Comparison of ENCODE assay signal across 8 mouse cellular contexts in genomic region chr2:73925089-73925488, GRCm38 (mm10). TPM values are rescaled to one million over a fixed set of nuclear protein-coding genes. Genes with fewer than 3 reads are reported as not detected.
DNase-seq lines count a peak whose midpoint lies in the region; ATAC-seq and TF ChIP-seq lines count a peak whose summit lies in the region.

No protein-coding gene starts in this region.

- no peak overlapping the region for H3K4me2 ChIP-seq in CH12.LX (ENCODE audit: insufficient read depth, low read depth, poor library complexity, severe bottlenecking)
- H3K4me2 ChIP-seq in embryonic facial prominence, embryonic 13.5 days: no peak overlapping the region
- no peak overlapping the region for H3K4me2 ChIP-seq in lung, embryonic 16.5 days (ENCODE audit: low read depth, low read length)

- no peak for TF ChIP-seq POLR2A in CH12.LX (IDR thresholded peaks at IDR 0.05; ENCODE audit: low read depth, low read length)

- dilution Hi-C loops in CH12.LX (cut with MboI; ENCODE audit: extremely low pct_ligation_motif_present, extremely low pct_unique_long_range_greater_than_20kb, low sequenced_read_pairs): no loop called here

- intact Hi-C loops in heart, postnatal 10 days (cut with DNase I): no loop called here

- 0 out of 2 replicates have a peak, but pooled peaks have one; percentile 48 for ATAC-seq in embryonic facial prominence, embryonic 13.5 days (ENCODE audit: insufficient number of reproducible peaks, insufficient read depth, low FRiP score, low TSS enrichment, low read depth)
- ATAC-seq in lung, embryonic 16.5 days (ENCODE audit: low read depth): peak; percentile 89

- 14% methylated on average over 5 of the region's 5 CpGs for WGBS in embryonic facial prominence, embryonic 13.5 days
- WGBS in lung, embryonic 16.5 days: 10% methylated on average over 5 of the region's 5 CpGs

- no peaks in the 10 kb centered on the region for H3K9me3 ChIP-seq in CH12.LX (replicated peaks; ENCODE audit: low read length)
- H3K9me3 ChIP-seq in embryonic facial prominence, embryonic 13.5 days: 0 out of 2 replicates have a peak, but pooled peaks cover 2% of the 10 kb centered on the region
- H3K9me3 ChIP-seq in lung, embryonic 16.5 days (ENCODE audit: control insufficient read depth, low read length): no peaks in the 10 kb centered on the region

- H3K27me3 ChIP-seq in CH12.LX (replicated peaks): no peaks in the 10 kb centered on the region
- no peaks in the 10 kb centered on the region for H3K27me3 ChIP-seq in embryonic facial prominence, embryonic 13.5 days
- no peaks in the 10 kb centered on the region for H3K27me3 ChIP-seq in lung, embryonic 16.5 days (ENCODE audit: control insufficient read depth, insufficient read depth, low read depth, low read length)

- in situ Hi-C loops in CH12.LX (cut with MboI; ENCODE audit: low pct_ligation_motif_present, low pct_unique_long_range_greater_than_20kb, low sequenced_read_pairs): no loop called here

- peak; percentile 10 to 72; a peak in 2 of 4 replicates for TF ChIP-seq CTCF in CH12.LX (conservative IDR thresholded peaks at IDR 0.05 in 1 of 2, IDR thresholded peaks at IDR 0.05 in 1 of 2; ENCODE audit: low read depth in 2 of 2, low read length in 2 of 2)
- TF ChIP-seq CTCF in layer of hippocampus, adult 2 months (conservative IDR thresholded peaks at IDR 0.05): peak; percentile 80

- peak; percentile 73 for TF ChIP-seq RAD21 in CH12.LX (IDR thresholded peaks at IDR 0.05; ENCODE audit: low read depth, low read length)

- no peak overlapping the region for H3K9ac ChIP-seq in CH12.LX (ENCODE audit: insufficient read depth, low read depth)
- H3K9ac ChIP-seq in embryonic facial prominence, embryonic 13.5 days: no peak overlapping the region
- no peak overlapping the region for H3K9ac ChIP-seq in lung, embryonic 16.5 days (ENCODE audit: low read length)

- H3K79me2 ChIP-seq in CH12.LX (replicated peaks; ENCODE audit: control insufficient read depth, extremely low read depth, insufficient read depth, poor library complexity, severe bottlenecking): no peaks in the 10 kb centered on the region

- H3K36me3 ChIP-seq in CH12.LX (replicated peaks in 1 of 2; ENCODE audit: control insufficient read depth in 1 of 2, insufficient read depth in 1 of 2, low read length in 1 of 2): no peaks in the 10 kb centered on the region
- no peaks in the 10 kb centered on the region for H3K36me3 ChIP-seq in embryonic facial prominence, embryonic 13.5 days
- no peaks in the 10 kb centered on the region for H3K36me3 ChIP-seq in lung, embryonic 16.5 days (ENCODE audit: control insufficient read depth, insufficient read depth, low read length)

- H3K4me3 ChIP-seq in CH12.LX (replicated peaks in 1 of 3; ENCODE audit: low read depth in 2 of 3, low read length in 2 of 3, poor library complexity in 1 of 3): no peak overlapping the region
- no peak overlapping the region for H3K4me3 ChIP-seq in embryonic facial prominence, embryonic 13.5 days
- no peak overlapping the region for H3K4me3 ChIP-seq in layer of hippocampus, adult 2 months
- no peak overlapping the region for H3K4me3 ChIP-seq in lung, embryonic 16.5 days (ENCODE audit: low read length)

- H3K27ac ChIP-seq in CH12.LX (ENCODE audit: insufficient read depth, low read depth): no peak overlapping the region
- no peak overlapping the region for H3K27ac ChIP-seq in embryonic facial prominence, embryonic 13.5 days
- H3K27ac ChIP-seq in layer of hippocampus, adult 2 months: no peak overlapping the region
- H3K27ac ChIP-seq in lung, embryonic 16.5 days (ENCODE audit: low read length): no peak overlapping the region

- DNase-seq in CH12.LX (ENCODE audit: extremely low read depth): peak; percentile 40
- peak; percentile 92 for DNase-seq in adrenal gland, postnatal 14 days
- DNase-seq in heart, postnatal 10 days: peak; percentile 59 to 70
- DNase-seq in layer of hippocampus, adult 2 months (ENCODE audit: low spot score in 2 of 2): peak; percentile 86 to 88
- DNase-seq in retina, adult 2 months (ENCODE audit: low read depth, low spot score): peak; percentile 25
- no peak for DNase-seq in c-Kit-positive CD71-positive TER-119-positive erythroid progenitor cells, embryonic 14.5 days (ENCODE audit: low spot score)

- no peak for TF ChIP-seq EP300 in CH12.LX (IDR thresholded peaks at IDR 0.05; ENCODE audit: low read length)

- H3K4me1 ChIP-seq in CH12.LX (ENCODE audit: control insufficient read depth in 1 of 2, insufficient read depth in 2 of 2): peaks cover 4 to 15% of the 10 kb centered on the region in 2 experiments
- H3K4me1 ChIP-seq in embryonic facial prominence, embryonic 13.5 days: peaks cover 5% of the 10 kb centered on the region; the same call in 1 of the 2 replicates
- H3K4me1 ChIP-seq in lung, embryonic 16.5 days (replicated peaks; ENCODE audit: control insufficient read depth, insufficient read depth, low read length): no peaks in the 10 kb centered on the region

TF ChIP-seq in CH12.LX, 34 proteins besides CTCF, POLR2A, EP300 and RAD21:
- TF ChIP-seq ELF1 (IDR thresholded peaks at IDR 0.05; ENCODE audit: low read depth, low read length) (no peak), IRF4 (IDR thresholded peaks at IDR 0.05; ENCODE audit: low read depth, low read length) (no peak), USF2 (conservative IDR thresholded peaks at IDR 0.05; ENCODE audit: low read depth, low read length) (no peak), SMC3 (IDR thresholded peaks at IDR 0.05; ENCODE audit: low read depth, low read length) (peak; percentile 62), ZKSCAN1 (IDR thresholded peaks at IDR 0.05; ENCODE audit: borderline replicate concordance, low read depth, low read length) (no peak)

RNA-seq across cellular contexts. Expression of gene Atp5g3, which starts 14.0 kb away (rescaled TPM):
- total RNA-seq in CH12.LX (2012; rRNA removed) (316 and 401 TPM in 2 replicates), CH12.LX (2014; rRNA removed) (427 and 444 TPM in 2 replicates)
- polyA plus RNA-seq in CH12.LX (2012; ENCODE audit: insufficient read length, low read depth): 453 and 504 TPM in 2 replicates
- total RNA-seq in adrenal gland, postnatal 14 days (2021): 626 and 643 TPM in 2 replicates
- polyA plus RNA-seq in embryonic facial prominence, embryonic 13.5 days (2015; fragmentation: Nextera tagmentation; extraction: Ambion mirVana): 1,080 and 1,089 TPM in 2 replicates
- total RNA-seq in heart, postnatal 10 days (2021): 1,000 to 10,000 TPM; 3,482 to 3,602 TPM
- 100 to 1,000 TPM; 485 to 508 TPM for total RNA-seq in layer of hippocampus, adult 2 months (2021)
- polyA plus RNA-seq in lung, embryonic 16.5 days (2015; fragmentation: Nextera tagmentation; extraction: Ambion mirVana): 1,076 and 1,094 TPM in 2 replicates

RNA-seq across cellular contexts. Expression of gene Atf2, which starts 32.6 kb away (rescaled TPM):
- 15.4 and 15.9 TPM in 2 replicates for total RNA-seq in CH12.LX (2012; rRNA removed)
- total RNA-seq in CH12.LX (2014; rRNA removed): 24.9 and 25.8 TPM in 2 replicates
- 32.0 and 40.9 TPM in 2 replicates for polyA plus RNA-seq in CH12.LX (2012; ENCODE audit: insufficient read length, low read depth)
- total RNA-seq in adrenal gland, postnatal 14 days (2021): 72.5 and 75.4 TPM in 2 replicates
- polyA plus RNA-seq in embryonic facial prominence, embryonic 13.5 days (2015; fragmentation: Nextera tagmentation; extraction: Ambion mirVana): 74.7 and 81.9 TPM in 2 replicates
- total RNA-seq in heart, postnatal 10 days (2021): 10 to 100 TPM; 43.8 to 47.0 TPM
- 100 to 1,000 TPM; 137 to 151 TPM for total RNA-seq in layer of hippocampus, adult 2 months (2021)
- polyA plus RNA-seq in lung, embryonic 16.5 days (2015; fragmentation: Nextera tagmentation; extraction: Ambion mirVana): 64.0 and 68.4 TPM in 2 replicates
